Mouse (Mus musculus) brain, adult 2 months (tissue): ENCODE results near the gene Tlr5.

Source experiments
- DNase-seq: peaks from one replicate; pipeline ENCODE4 v3.0.0; 2011; ENCODE audit warnings: low read depth, low spot score

Tlr5 gene

GRCm38 (mm10) chr1:182988646-182989045 is 34.1 kb downstream of the Tlr5 start:
- no peak for DNase-seq

- no peak for DNase-seq
These were observed 35.6 kb downstream of the Tlr5 start for GRCm38 (mm10) chr1:182990092-182990762.

GRCm38 (mm10) chr1:182991002-182991778 is 36.6 kb downstream of the Tlr5 start:
- DNase-seq, result peak; percentile 67
